Mouse (Mus musculus): ENCODE measurements around the gene Metrn.

Metrn gene

DNA sequence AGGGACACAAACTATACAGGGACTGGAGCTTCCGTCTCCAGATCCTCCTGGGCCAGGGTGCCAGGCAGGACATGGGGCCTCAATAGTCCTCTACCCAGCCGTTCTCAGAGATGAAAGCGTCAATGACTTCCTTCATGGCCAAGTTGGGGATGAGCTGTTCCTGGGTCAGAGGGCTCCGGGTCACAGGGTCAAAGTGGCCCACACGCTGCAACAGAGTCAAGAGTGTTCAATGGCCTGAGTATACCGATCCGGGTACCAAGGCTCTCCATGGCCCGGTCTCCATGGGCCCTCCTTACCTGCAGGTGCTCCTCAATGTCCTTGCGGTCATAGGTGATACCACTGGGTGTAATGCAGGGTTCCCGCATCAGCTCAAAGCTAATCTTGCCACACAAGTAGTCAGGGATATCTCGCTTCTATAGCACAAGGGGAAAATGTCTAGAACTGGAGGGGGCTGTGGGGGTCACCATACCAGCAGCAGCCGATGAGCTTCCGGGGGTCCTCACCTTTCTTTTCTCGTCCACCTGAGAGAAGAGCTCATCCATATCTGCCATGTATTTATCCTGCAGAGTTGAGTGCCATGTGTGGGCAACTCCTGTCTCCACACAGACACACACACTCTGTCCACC lies 34.0 kb upstream of the Metrn start:
- no peak for DNase-seq

DNA sequence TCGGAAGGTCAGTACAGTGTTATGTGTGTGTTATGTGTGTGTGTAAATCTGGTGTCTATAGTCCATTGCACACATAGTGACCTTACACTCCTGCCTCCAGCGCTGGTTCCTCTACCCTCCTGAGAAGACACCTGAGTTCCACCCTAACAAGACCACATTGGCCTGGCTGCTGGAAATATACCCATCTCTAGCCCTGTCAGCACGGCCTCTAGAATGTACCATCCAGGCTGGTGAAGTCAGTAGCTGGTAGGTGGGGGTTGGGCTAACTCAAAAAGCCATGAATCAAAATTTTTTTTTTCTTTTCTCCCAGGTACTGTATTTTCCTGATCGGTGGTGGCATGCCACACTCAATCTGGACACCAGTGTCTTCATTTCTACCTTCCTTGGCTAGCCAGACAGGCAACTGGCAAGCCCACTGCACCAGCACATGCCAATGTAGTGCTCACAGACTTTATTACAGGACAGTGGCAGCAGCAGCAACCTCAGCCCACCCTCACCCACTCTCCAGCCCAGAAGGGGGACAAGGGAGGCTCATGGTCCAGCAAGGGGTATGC lies 33.3 kb upstream of the Metrn start:
- DNase-seq = no peak

DNA sequence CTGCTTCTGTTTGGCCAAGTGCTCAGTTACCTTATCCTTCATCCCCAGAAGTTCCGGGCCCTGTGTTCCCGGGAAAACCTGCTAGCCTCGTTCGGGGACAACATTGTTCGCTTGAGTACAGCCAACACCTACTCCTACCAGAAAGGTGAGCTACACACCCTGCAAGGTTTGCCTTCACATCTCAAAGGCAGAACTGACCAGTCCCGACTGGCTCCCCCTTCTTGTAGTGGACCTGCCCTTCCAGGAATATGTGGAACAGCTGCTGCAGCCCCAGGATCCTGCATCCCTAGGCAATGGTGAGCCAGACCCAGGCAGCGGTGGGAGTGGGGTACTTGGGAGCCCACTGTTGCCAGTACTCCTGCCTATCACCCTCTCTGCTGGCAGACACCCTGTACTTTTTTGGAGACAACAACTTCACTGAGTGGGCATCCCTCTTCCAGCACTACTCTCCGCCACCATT lies 32.7 kb upstream of the Metrn start:
- DNase-seq = peak in 1 of 2 experiments; percentile 26

DNA sequence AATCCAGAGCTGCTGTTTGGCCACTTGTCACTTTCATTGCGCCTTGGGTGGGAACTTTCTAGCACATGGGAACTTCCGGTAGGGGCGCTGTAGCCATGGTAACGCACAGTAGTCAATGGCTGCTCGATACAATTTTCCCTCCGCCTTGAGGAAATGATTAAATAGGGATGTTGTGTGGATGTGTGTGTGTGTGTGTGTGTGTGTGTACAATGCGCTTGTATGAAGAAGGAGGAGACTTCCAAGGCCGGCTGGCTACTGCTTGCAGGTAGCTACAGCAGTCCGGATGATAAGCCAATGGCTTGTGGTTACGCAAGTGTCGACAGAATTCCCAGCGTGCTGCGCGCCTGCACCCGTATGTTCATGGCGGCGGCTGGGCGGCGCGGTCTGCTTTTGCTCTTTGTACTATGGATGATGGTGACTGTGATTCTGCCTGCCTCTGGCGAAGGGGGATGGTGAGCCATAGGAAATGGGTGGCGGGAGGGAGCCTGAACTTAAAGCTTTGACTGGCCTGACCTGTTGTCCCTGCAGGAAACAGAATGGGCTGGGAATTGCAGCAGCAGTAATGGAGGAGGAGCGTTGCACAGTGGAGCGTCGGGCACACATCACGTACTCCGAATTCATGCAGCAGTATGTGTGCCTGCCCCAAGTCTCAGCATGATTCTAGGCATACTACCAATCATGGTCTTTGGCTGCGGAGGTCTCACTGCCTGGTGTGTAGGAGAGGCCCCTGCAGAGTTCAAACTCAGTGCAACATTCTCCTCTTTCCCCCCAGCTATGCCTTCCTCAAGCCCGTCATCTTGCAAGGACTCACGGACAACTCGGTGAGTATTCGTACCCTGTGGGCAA lies 32.0 kb upstream of the Metrn start, which contains the start of gene Jmjd8:
TSS of gene Jmjd8 (plus strand) at position 156 of the 846 bp plus-strand sequence.
- peak; percentile 86 to 87 for DNase-seq

DNA sequence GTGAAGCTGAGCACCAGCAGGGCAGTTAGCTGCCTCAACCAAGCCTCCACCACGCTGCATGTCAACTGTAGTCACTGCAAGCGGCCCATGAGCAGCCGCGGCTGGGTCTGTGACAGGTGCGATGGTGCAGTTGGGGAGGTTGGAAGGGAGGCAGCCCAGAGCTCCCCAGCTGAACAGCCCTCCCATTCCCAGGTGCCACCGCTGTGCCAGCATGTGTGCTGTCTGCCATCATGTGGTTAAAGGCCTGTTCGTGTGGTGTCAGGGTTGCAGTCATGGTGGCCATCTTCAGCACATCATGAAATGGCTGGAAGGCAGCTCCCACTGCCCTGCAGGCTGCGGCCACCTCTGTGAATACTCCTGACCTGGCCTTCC lies 31.3 kb upstream of the Metrn start:
- DNase-seq = peak in 1 of 2 experiments; percentile 25

DNA sequence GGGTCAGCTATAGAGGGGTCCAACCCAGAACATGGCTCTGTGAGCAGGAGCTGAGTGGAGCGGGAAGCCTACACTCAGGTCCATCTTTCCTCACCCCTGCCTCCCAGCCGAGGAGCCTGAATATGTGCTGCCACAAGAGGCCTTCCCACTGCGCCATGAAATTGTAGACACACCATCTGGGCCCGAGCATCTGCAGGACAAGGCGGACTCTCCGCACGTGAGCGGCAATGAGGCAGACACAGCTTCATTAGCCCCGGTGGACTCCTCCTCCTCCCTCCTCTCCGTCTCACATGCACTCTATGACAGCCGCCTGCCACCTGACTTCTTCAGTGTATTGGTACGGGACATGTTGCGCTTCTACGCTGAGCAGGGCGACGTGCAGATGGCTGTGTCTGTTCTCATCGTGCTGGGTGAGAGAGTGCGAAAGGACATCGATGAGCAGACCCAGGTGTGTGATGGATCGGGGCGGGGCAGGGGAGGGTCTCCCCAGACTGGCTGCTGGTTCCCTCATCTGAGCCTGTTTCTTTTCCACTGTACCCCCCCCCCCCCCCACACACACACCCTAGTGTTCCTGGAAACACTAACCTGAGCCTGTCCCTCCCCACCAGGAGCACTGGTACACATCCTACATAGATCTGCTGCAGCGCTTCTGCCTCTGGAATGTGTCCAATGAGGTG lies 30.7 kb upstream of the Metrn start:
- no peak for DNase-seq

DNA sequence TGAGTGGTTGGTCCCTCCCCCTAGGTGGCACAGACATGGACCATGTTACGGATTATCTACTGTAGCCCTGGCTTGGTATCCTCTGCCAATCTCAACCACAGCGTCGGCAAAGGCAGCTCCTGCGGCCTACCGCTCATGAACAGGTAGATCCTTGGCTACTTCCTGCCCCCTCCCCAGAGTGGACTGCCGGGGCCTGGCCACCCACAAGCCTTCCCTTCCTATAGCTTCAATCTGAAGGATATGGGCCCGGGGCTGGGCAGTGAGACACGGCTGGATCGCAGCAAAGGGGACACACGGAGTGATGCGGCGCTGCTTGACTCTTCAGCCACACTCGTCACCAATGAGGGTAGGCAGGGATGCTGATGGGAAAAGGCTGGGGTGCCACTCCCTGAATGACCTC lies 30.1 kb upstream of the Metrn start:
- no peak for DNase-seq

DNA sequence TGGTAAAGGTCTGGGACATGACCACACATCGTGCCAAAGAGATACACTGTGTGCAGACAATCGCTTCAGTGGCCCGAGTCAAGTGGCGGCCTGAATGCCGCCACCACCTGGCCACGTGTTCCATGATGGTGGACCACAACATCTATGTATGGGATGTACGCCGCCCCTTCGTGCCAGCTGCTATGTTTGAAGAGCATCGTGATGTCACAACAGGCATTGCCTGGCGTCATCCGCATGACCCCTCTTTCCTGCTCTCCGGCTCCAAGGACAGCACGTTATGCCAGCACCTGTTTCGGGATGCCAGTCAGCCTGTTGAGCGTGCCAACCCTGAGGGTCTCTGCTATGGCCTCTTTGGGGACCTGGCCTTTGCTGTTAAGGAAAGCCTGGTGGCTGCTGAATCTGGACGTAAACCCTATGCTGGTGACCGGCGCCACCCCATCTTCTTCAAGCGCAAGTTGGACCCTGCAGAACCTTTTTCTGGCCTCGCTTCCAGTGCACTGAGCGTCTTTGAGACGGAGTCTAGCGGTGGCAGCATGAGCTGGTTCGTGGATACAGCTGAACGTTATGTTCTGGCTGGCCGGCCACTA lies 29.1 kb upstream of the Metrn start:
- no peak for DNase-seq

DNA sequence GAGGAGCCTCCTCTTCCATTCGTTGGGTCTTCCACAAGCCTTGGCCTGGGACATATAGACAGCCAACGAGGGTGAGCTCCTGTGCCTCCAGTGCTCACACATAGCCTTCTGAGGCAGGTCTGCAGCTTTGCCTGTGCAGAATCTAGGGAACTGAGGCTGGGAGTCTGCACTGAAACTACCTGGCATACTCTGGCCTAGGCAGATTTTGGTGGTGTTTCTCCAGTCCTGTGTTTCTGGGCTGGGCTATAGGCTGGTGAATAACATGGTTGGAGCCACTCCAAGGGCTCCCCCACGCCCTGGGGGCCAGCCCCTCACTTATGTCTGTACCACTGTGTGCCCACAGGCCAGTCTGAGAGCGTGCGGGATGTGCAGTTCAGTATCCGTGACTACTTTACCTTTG lies 28.4 kb upstream of the Metrn start:
- peak in 1 of 2 experiments; percentile 23 for DNase-seq

DNA sequence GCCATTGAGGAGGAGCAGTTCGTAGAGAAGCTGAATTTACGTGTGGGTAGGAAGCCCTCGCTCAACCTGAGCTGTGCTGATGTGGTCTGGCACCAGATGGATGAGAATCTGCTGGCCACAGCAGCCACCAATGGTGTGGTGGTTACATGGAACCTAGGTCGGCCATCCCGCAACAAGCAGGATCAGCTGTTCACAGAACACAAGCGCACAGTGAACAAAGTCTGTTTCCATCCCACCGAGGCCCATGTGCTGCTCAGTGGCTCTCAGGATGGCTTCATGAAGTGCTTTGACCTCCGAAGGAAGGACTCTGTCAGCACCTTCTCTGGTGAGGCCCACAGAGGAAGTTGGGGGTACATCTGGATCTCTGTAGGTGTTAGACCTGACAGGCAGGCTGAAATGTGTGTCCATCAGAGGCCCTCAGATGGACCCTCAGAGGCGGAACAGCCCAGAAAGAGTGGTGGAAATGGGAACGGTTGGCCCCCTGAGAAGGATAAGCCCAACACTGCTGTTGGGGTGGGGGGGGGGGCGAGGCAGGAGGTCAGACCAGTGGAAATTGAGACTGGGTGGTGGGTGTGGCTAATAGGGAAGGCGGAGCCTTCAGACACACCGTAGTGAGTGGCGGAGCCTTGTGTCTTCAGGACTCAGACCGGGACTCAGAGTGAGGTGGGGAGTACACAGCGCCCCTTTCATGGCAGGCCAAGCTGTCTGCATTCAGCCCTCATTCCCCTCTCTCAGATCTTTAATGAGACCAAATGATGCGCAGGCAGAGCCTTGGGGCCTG lies 27.6 kb upstream of the Metrn start:
- DNase-seq = no peak

DNA sequence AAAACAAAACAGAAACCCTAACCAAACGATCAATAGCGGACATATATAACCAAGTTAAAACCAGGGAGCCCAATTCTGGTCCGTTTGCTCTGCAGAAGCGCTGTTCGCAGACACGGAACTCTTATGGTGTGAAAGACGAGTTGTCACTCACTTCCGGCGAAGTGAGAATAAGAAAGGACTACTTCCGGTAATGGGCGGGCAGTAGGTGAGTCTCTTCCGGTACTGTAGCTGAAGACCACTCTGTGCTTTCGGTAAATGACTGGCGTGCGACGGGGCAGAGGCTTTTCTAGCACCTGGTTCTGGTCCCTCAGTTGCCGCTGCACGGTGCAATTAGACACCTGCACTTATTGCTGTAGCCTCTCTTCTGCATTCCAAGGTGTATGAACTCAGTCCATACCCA lies 26.5 kb upstream of the Metrn start, which contains the start of gene Wdr24:
TSS of gene Wdr24 (plus strand) at position 176 of the 400 bp plus-strand sequence.
- DNase-seq = peak; percentile 75 to 84

DNA sequence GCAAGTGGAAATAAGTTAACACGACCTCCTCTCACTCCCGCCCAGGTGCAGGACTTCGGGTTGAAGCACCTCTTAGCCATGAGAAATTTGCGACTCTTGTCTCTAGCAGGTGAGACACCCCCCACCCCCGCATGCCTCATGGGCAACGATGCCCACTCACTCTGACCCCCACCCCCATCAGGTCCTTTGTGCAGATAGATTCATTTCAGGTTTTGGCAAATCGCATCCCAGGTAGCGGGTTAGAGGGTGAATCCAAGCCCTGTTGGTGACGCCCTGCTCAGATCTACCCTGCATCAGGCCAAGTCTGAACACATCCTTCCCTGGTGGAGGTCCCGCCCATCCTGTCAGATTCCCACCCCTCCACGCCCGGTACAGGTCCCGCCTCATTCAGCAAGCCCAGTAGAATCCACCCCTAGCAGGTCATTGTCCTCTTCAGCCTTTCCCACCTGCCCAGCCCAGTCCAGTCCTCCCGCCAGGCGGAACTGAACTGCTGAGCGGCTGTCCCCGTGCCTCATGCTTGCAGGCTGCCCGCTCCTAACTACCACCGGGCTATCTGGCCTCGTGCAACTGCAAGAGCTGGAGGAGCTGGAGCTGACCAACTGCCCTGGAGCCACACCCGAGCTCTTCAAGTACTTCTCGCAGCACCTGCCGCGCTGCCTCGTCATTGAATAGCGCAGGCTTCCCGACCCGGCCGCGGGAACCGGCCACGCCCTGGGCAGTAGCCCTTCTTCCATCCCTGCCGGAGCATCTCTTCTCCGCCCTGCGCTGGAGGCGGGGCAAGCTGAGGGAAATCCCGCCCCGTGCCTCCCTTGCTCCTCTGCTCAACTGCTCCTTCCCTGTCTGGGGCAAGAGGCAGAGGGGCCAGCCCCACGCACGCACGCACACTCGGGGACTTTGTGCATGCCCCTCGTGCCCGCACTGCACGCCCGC lies 22.2 kb upstream of the Metrn start:
- peak in 1 of 2 experiments; percentile 14 for DNase-seq

DNA sequence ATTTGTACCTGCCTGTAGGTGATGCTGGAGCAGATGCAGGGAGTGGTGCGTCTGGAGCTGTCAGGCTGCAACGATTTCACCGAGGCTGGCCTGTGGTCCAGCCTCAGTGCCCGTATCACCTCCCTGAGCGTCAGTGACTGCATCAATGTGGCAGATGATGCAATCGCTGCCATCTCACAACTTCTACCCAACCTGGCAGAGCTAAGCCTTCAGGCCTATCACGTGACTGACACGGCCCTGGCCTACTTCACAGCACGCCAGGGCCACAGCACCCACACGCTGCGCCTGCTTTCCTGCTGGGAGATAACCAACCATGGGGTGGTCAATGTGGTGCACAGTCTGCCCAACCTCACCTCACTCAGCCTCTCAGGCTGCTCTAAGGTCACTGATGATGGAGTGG lies 20.7 kb upstream of the Metrn start:
- peak in 1 of 2 experiments; percentile 9 for DNase-seq

DNA sequence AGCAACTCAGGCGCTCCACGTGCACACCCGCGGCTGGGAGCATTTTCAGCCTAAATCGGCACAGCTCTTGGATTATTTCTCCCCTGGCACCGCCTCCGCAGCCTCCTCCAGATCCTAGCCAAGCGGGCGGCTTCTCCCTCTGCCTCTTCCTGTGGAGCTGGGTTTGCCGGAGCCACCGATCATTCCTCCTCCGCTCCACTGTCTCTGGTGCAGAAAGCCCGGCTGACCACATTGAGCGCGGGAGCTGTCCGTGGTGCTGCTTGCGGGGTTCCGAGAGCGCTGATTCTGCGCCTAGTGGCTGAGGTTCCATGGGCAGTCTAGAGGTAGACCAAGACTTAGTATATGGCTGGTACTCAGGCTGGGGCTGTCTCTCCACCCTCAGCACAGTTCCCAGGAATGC lies 16.5 kb upstream of the Metrn start:
- peak; percentile 70 to 74 for DNase-seq

DNA sequence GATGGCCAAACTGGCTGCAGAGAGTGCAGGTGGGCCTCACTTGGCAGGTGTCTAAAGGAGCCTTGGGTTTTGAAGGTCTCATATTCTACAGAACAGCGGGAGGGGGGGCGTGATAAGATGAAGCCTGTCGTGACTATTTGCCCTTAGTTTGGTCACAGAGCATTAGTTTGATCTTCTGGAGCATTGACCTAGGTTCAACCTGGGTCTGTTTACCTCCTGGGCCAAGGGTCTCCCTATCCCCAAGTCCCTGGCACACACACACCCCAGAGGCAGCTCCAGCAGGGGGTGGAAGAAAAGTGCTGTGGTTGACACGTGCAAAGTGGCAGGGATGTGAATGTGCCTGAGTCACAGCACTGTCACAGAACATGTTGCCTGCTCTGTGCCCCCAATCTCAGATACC lies 14.0 kb upstream of the Metrn start:
- DNase-seq = peak; percentile 21 to 29

DNA sequence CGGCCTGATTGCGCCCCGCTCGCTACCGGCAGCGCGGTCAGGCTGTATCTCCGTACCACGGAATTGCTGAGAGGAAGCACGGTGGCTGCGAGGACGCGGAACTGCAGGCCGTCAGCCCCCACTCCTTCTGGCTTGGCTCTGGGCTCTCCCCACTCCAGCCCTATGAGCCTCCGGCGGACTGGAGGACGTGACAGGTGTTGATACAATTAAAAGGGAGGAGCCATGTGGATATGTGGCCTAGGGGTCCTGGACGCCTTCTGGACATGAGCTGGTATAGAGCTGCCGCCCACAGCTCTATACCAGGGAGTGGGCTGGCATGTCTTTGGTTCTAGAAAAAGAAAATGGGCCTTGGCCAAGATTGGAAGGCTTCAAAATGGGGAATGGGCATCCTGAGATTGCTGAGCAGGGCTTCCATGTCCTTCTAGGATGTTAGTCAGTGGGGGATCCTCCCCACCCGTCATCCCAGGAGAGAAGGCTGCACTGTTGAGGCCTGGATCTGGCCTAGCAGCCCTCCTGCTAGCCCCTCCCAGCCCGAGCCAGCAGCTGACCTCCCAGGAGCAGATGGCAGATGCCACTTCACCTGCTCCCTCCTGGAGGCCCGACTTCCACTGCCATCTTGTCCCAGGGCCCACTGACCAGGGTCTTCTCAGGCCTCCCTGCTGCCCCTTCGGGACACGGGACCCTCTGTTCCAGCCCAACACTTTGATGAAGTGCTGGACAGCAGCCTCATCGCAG lies 12.8 kb upstream of the Metrn start:
- peak; percentile 79 to 86 for DNase-seq

DNA sequence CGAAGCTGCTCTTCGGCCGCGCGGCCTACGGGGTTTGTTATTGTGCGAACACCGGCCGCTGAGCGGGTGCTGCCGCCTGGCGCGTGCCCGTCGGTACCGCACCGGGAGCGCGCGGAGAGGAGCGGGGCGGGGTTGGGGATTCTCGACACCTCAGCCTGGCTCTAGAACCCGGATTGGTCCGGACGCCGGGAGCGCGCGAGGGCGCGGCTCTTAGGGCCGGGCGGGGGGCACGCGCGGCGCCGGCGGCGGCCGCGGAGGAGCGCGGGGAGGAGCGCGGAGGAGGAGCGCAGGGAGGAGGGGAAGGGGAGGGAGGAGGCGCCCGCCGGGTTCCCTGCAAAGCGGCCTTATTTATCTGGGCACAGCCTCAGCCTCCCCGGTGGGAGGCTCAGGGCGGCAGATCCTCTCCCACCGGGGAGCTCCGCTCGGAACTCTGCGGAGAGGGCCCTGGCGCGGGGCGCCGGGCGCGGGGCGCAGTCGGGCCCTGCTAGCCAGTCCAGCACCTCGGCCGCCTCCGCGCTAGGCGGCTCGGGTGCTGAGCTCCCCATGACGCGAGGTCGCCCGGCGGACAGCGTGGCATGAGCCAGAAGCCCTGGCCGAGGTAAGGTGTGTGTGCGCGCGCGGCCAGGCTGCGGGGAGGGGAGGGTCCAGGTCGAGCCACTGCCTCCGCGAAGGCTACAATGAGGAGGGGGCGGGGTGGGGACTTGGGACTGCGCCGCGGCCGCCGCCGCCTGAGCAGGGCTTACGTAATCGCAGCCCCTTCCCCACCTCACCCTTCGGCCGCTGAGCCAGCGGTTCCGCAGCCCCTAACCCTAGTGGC lies 12.1 kb upstream of the Metrn start, which contains the start of gene Fbxl16:
TSS of gene Fbxl16 (plus strand) at position 297 of the 817 bp plus-strand sequence.
- peak; percentile 96 to 97 for DNase-seq

DNA sequence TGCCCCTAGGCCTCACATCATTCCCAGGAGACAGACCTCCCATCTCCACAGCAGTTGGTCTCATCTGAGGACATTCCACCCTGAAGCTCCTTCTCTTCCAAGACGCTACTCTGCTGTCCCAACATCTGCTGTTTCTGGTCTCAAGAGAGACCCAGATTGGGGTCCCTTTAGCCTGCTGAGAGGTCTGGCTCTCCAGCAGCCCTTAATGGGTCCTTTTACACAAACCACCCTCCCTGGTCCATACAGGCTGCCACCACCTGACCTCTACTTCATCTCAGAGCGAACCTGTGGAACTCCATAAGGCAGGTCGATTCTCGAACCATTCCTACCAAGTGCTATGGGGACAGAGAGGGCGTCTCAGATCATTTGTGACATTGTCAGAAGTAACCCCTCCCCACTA lies 11.1 kb upstream of the Metrn start:
- peak in 1 of 2 experiments; percentile 22 for DNase-seq

DNA sequence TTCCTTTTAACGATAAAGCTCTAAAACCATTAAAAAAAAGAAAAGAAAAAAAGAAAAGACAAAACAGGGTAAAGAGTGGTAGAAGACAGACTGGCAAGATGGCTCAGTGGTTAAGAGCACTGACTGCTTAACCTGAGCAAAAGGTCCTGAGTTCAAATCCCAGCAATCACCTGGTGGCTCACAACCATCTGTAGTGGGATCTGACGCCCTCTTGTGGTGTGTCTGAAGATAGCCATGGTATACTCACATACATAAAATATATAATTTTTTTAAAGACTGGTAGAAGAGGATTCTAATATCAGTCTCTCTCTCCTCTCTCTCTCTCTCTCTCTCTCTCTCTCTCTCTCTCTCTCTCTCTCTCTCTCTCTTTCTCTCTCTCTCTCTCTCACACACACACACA lies 10.5 kb upstream of the Metrn start:
- DNase-seq = peak; percentile 17 to 36
